ENCODE assay signal across 9 mouse cellular contexts in the genomic region with DNA sequence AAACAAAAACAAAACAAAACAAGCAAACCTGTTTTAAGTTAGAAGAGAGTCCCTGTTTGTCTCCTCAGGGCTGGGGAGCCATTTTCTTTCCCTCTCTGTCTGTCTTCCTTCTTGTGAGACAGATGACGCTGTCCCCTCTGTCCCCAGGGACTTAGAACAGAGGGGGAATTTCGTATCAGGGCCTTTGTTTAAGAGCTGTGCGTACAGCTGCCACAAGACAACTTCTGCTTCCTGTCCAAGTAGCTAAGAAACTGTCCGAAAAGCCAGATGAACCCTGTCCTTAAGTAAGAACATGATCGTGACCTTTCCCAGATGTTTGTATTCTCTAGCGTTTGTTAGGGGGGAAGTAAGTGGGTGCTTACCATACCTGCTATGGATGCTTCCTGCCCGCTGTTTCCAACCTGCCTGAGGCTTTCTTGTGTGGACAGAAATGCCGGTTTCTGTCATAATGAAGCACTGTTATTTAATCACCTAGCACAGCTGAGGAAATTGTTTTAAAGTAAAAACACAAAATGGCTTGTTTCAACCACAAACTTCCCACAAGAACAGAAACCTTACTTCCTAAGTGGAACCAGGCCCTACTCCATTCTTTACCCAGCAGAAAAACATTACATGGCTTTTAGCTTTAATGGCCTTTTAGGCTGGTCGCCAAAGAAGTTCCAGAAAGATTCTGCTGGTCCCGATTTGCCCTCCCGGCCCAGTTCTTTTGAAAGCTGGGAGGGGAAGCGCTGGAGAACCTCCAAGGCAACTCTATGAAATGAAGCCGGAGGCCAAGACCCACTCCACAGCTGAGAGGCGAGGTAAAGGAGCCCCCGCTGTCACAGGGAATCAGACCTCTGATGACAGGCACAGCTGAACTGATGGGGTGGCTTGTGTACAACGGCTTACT.
DNase-seq lines count a peak whose midpoint lies in the region; ATAC-seq and TF ChIP-seq lines count a peak whose summit lies in the region.
"Had no signal": no experiment of that assay in that cellular context is flagged by ENCODE, and none has a peak within 500 bp of the region (broad histone marks: within the 10 kb centered on the region; RNA-seq: fewer than 3 reads in every experiment).

No protein-coding gene starts in this region.

- H3K27me3 ChIP-seq in cerebellum, adult 2 months (ENCODE audit: control insufficient read depth, insufficient read depth, low read length): no peaks in the 10 kb centered on the region
- H3K27me3 ChIP-seq in spleen, adult 2 months (ENCODE audit: control insufficient read depth, insufficient read depth, low read length): no peaks in the 10 kb centered on the region
- H3K27me3 ChIP-seq in stomach, postnatal 0 days (ENCODE audit: control insufficient read depth, insufficient read depth, low read length): no peaks in the 10 kb centered on the region
- H3K27me3 ChIP-seq: liver, embryonic 13.5 days had no signal

- no peak for TF ChIP-seq CTCF in cerebellum, adult 2 months (IDR thresholded peaks at IDR 0.05; ENCODE audit: borderline replicate concordance, insufficient read depth, low read depth, low read length)
- TF ChIP-seq CTCF in spleen, adult 2 months (IDR thresholded peaks at IDR 0.05; ENCODE audit: extremely low read depth, insufficient read depth, insufficient read length, insufficient replicate concordance): no peak
- TF ChIP-seq CTCF in stomach, postnatal 0 days (IDR thresholded peaks at IDR 0.05; ENCODE audit: low read depth): no peak

- WGBS in cerebellum, adult 2 months: 62% methylated on average over 16 of the region's 16 CpGs
- 37% methylated on average over 16 of the region's 16 CpGs for WGBS in spleen, adult 2 months
- WGBS in stomach, postnatal 0 days: 39% methylated on average over 16 of the region's 16 CpGs

- no peak overlapping the region for H3K4me3 ChIP-seq in cerebellum, adult 2 months (replicated peaks; ENCODE audit: insufficient read depth, low read depth, low read length)
- H3K4me3 ChIP-seq in spleen, adult 2 months (ENCODE audit: extremely low read depth, insufficient read depth, insufficient read length): no peak overlapping the region
- no peak overlapping the region for H3K4me3 ChIP-seq in stomach, postnatal 0 days (ENCODE audit: low read depth, low read length)
- H3K4me3 ChIP-seq: liver, embryonic 13.5 days had no signal

- TF ChIP-seq EP300 in stomach, postnatal 0 days (optimal IDR thresholded peaks at IDR 0.05): no peak

- H3K9ac ChIP-seq in stomach, postnatal 0 days (ENCODE audit: low read length): no peak overlapping the region
- H3K9ac ChIP-seq: liver, embryonic 13.5 days had no signal

- H3K27ac ChIP-seq in cerebellum, adult 2 months (ENCODE audit: insufficient read depth, low read length): no peak overlapping the region
- H3K27ac ChIP-seq in spleen, adult 2 months (ENCODE audit: insufficient read depth, low read length): peak overlapping the region; percentile 12
- H3K27ac ChIP-seq in stomach, postnatal 0 days (replicated peaks): peak overlapping the region; percentile 73
- H3K27ac ChIP-seq: liver, embryonic 13.5 days had no signal

- H3K4me1 ChIP-seq in cerebellum, adult 2 months (ENCODE audit: control insufficient read depth, insufficient read depth, low read length): no peaks in the 10 kb centered on the region
- H3K4me1 ChIP-seq in spleen, adult 2 months (ENCODE audit: control insufficient read depth, insufficient read depth, insufficient read length): peaks cover 4% of the 10 kb centered on the region; the same call in 1 of the 2 replicates
- no peaks in the 10 kb centered on the region for H3K4me1 ChIP-seq in stomach, postnatal 0 days (replicated peaks; ENCODE audit: control insufficient read depth, insufficient read depth)
- H3K4me1 ChIP-seq: liver, embryonic 13.5 days had no signal

- no peak for TF ChIP-seq POLR2A in cerebellum, adult 2 months (IDR thresholded peaks at IDR 0.05; ENCODE audit: borderline replicate concordance, insufficient read depth, low read length)
- TF ChIP-seq POLR2A in spleen, adult 2 months (IDR thresholded peaks at IDR 0.05; ENCODE audit: low read depth, low read length): no peak

- no peaks in the 10 kb centered on the region for H3K36me3 ChIP-seq in spleen, adult 2 months (ENCODE audit: control insufficient read depth, insufficient read depth, low read length)
- H3K36me3 ChIP-seq in stomach, postnatal 0 days (ENCODE audit: control insufficient read depth, insufficient read depth, low read length): no peaks in the 10 kb centered on the region
- H3K36me3 ChIP-seq: liver, embryonic 13.5 days had no signal

- peak; percentile 28 to 48 for DNase-seq in cerebellum, postnatal 10 days
- no peak for DNase-seq in cerebellum, adult 2 months
- peak; percentile 5 to 62 for DNase-seq in spleen, adult 2 months (ENCODE audit: low read depth in 1 of 2, low spot score in 2 of 2)
- DNase-seq in spleen, postnatal 4 days (ENCODE audit: low spot score in 2 of 2): no peak
- peak; percentile 21 to 46 for DNase-seq in kidney, postnatal 25 days
- peak; percentile 20 for DNase-seq in stomach, postnatal 0 days (ENCODE audit: low spot score)
- DNase-seq in layer of hippocampus, postnatal 25 days (ENCODE audit: extremely low spot score in 1 of 2, low spot score in 1 of 2): no peak
- no peak for DNase-seq in urinary bladder, postnatal 4 days (ENCODE audit: low spot score in 2 of 2)
- DNase-seq: liver, embryonic 13.5 days had no signal

- peak; percentile 32; the same call in 1 of the 2 replicates for ATAC-seq in stomach, postnatal 0 days (ENCODE audit: low FRiP score, low TSS enrichment)

- no peak overlapping the region for H3K4me2 ChIP-seq in stomach, postnatal 0 days (replicated peaks; ENCODE audit: low read depth)
- H3K4me2 ChIP-seq: liver, embryonic 13.5 days had no signal

- H3K9me3 ChIP-seq in stomach, postnatal 0 days (ENCODE audit: control insufficient read depth, low read length): no peaks in the 10 kb centered on the region
- H3K9me3 ChIP-seq: liver, embryonic 13.5 days had no signal

Comparison
In these comparisons a context has a peak if more than half of its experiments do, and no peak if none do; other contexts are left out.
1. DNase-seq: peak in cerebellum, postnatal 10 days (2 of 2), spleen, adult 2 months (2 of 2), kidney, postnatal 25 days (2 of 2) and stomach, postnatal 0 days (single experiment); none in cerebellum, adult 2 months (0 of 2), spleen, postnatal 4 days (0 of 2), layer of hippocampus, postnatal 25 days (0 of 2) and urinary bladder, postnatal 4 days (0 of 2).